Mouse (Mus musculus) kidney, adult 2 months (tissue): ENCODE results near the gene Gdpgp1. TPM values are rescaled to one million over a fixed set of nuclear protein-coding genes. Genes with fewer than 3 reads are reported as not detected.

Experiments
- DNase-seq: peaks from one replicate; pipeline ENCODE4 v3.0.0; 2021
- H3K27ac ChIP-seq: fragments of 200-500 bp; 2 replicates; pipeline ENCODE4 v1.5.1; 2012; ENCODE audit warnings: low read depth, low read length, control low read depth, inconsistent platforms; ENCODE audit not compliant: insufficient read depth
- H3K27me3 ChIP-seq: fragments of 200-500 bp; replicated peaks from 2 replicates; pipeline ENCODE4 v1.6.1; 2012; ENCODE audit warnings: mild to moderate bottlenecking, moderate library complexity, low read length, inconsistent platforms; ENCODE audit not compliant: control insufficient read depth, insufficient read depth
- H3K36me3 ChIP-seq: fragments of 200-500 bp; 2 replicates; pipeline ENCODE4 v1.6.1; 2012; ENCODE audit warnings: mild to moderate bottlenecking, moderate library complexity, low read length, inconsistent platforms; ENCODE audit not compliant: control insufficient read depth, insufficient read depth
- H3K4me1 ChIP-seq: fragments of 200-500 bp; 2 replicates; pipeline ENCODE4 v1.6.1; 2011; ENCODE audit warnings: low read length; ENCODE audit not compliant: control insufficient read depth, insufficient read depth
- H3K4me3 ChIP-seq: fragments of 200-500 bp; 2 replicates; pipeline ENCODE4 v1.5.1; 2011; ENCODE audit warnings: mild to moderate bottlenecking, low read depth, low read length, control low read depth; ENCODE audit not compliant: insufficient read depth
- CTCF ChIP-seq: fragments of 200-500 bp; conservative IDR thresholded peaks from 2 replicates; pipeline ENCODE4 v1.5.1; 2011; ENCODE audit warnings: low read depth, mild to moderate bottlenecking, control low read depth, low read length, moderate library complexity, mixed read lengths; ENCODE audit not compliant: insufficient read depth, insufficient read length
- POLR2A ChIP-seq: fragments of 200-500 bp; IDR thresholded peaks from one replicate; pipeline ENCODE4 v1.6.1; 2011; ENCODE audit warnings: low read depth, low read length, control low read depth
- WGBS: fragments of 180-500 bp; shearing (Covaris S2); methylation state at CpG from one replicate; pipeline ENCODE4 v1.1.7; 2018; 5-methylcytosine and 5-hydroxymethylcytosine counted together
- polyA plus RNA-seq: library from polyadenylated mRNA; depleted of rRNA; stranded (reverse); fragments of >200 nt; gene quantifications from 2 replicates; pipeline ENCODE4 v1.2.3, GENCODE M21; 2012

Gene Gdpgp1
- polyA plus RNA-seq, 1 experiment: 2.4 TPM

DNA sequence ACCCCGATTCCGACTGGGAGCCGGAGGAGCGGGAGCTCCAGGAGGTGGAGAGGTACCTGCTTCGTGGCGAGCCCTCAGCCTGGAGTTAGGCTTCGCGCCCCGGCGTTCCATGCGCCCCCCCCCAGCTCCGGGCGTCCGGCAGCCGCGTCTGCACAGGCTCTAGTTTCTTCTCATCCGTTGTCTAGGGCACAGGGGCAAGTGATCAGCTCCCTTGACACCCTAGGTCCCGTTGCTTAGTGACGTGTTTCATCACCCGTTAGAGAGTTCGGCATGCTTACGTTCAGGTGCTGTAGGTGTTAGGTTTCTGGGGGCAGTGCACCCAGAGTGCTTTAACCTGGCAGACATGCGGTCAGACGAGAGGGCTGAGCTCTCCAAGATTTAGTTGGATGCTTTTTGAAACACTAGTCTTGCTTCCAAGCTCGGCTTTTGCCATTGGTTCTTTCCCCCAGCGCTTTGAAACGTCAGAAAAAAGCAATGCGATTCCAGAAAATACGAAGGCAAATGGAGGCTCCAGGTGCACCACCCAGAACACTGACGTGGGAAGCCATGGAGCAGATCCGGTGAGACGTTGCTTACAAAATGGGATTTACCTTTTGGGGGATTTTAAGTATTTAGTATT, 28.8 kb downstream of the Gdpgp1 start:
- TF ChIP-seq CTCF (no peak), POLR2A (no peak)
- DNase-seq: no peak
- H3K4me3 ChIP-seq: peak overlapping the region; percentile 94
- WGBS: under 1% methylated on average over 32 of the region's 32 CpGs
- peaks cover 7% of the 10 kb centered on the region; the same call in 1 of the 2 replicates for H3K4me1 ChIP-seq
- no peaks in the 10 kb centered on the region for H3K36me3 ChIP-seq
- no peaks in the 10 kb centered on the region for H3K27me3 ChIP-seq
- H3K27ac ChIP-seq: peak overlapping the region; percentile 52

DNA sequence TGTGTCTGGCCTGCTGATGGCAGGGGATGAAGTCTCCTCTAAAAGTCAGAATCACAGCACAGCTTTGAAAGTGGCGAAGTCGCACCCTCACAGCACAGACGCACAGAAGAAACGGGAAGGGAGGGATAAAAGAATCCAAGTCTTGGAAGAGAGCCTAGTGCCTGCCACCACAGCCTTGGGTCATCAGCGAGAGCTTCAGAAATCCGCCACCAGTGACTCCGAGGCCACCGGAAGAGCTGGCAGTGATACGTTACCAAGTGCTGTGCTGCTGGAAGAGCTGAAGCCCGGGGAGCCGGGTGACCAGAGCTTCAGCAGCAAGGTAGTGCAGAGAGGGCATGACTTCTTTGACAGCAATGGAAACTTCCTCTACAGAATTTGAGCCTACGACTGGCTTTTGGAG, 31.9 kb downstream of the Gdpgp1 start:
- no peaks in the 10 kb centered on the region for H3K27me3 ChIP-seq
- no peak overlapping the region for H3K4me3 ChIP-seq
- no peaks in the 10 kb centered on the region for H3K36me3 ChIP-seq
- H3K27ac ChIP-seq: no peak overlapping the region
- no peak for DNase-seq
- H3K4me1 ChIP-seq: peaks cover 9% of the 10 kb centered on the region
- 86% methylated on average over 12 of the region's 12 CpGs for WGBS
- TF ChIP-seq POLR2A (no peak), CTCF (no peak)

- 91% methylated on average over 1 of the region's 1 CpGs for WGBS
- H3K27ac ChIP-seq: no peak overlapping the region
- no peaks in the 10 kb centered on the region for H3K27me3 ChIP-seq
- no peak overlapping the region for H3K4me3 ChIP-seq
- peaks cover 6% of the 10 kb centered on the region for H3K4me1 ChIP-seq
- H3K36me3 ChIP-seq: no peaks in the 10 kb centered on the region
- no peak for DNase-seq
- TF ChIP-seq POLR2A (no peak), CTCF (no peak)
Measured at GRCm38 (mm10) chr7:80267764-80268163, 35.1 kb downstream of the Gdpgp1 start.

- Histone ChIP-seq H3K27ac (peak within 1 kb of the TSS; percentile 92), H3K27me3 (no peaks in the 10 kb centered on the region), H3K4me1 (peaks cover 6% of the 10 kb centered on the region), H3K4me3 (peak within 1 kb of the TSS; percentile 99), H3K36me3 (no peaks in the 10 kb centered on the region)
- no peak for TF ChIP-seq POLR2A
- no peak for TF ChIP-seq CTCF
- WGBS: 4% methylated on average over 21 of the region's 21 CpGs
- peak; percentile 99 for DNase-seq
Measured at GRCm38 (mm10) chr7:80268897-80269750, 36.5 kb downstream of the Gdpgp1 start, which contains the start of gene Vps33b. Gene Vps33b (plus strand): TSS chr7:80269649.

GRCm38 (mm10) chr7:80269751-80270255, 37.1 kb downstream of the Gdpgp1 start:
- TF ChIP-seq CTCF: no peak
- H3K4me1 ChIP-seq: peaks cover 6% of the 10 kb centered on the region
- peak overlapping the region; percentile 46 for H3K27ac ChIP-seq
- H3K4me3 ChIP-seq: peak overlapping the region; percentile 99
- WGBS: under 1% methylated on average over 23 of the region's 23 CpGs
- DNase-seq: peak; percentile 56
- no peaks in the 10 kb centered on the region for H3K36me3 ChIP-seq
- H3K27me3 ChIP-seq: no peaks in the 10 kb centered on the region

GRCm38 (mm10) chr7:80273456-80273855, 40.8 kb downstream of the Gdpgp1 start:
- H3K27ac ChIP-seq: no peak overlapping the region
- 91% methylated on average over 2 of the region's 2 CpGs for WGBS
- no peak overlapping the region for H3K4me3 ChIP-seq
- TF ChIP-seq CTCF (no peak), POLR2A (no peak)
- DNase-seq: no peak
- peaks cover 2% of the 10 kb centered on the region; the same call in 1 of the 2 replicates for H3K36me3 ChIP-seq
- peaks cover 6% of the 10 kb centered on the region for H3K4me1 ChIP-seq
- H3K27me3 ChIP-seq: no peaks in the 10 kb centered on the region

GRCm38 (mm10) chr7:80276374-80276773, 43.7 kb downstream of the Gdpgp1 start:
- 99% methylated on average over 4 of the region's 4 CpGs for WGBS
- Histone ChIP-seq H3K4me3 (no peak overlapping the region), H3K4me1 (no peaks in the 10 kb centered on the region), H3K27ac (no peak overlapping the region), H3K27me3 (no peaks in the 10 kb centered on the region), H3K36me3 (peaks cover 5% of the 10 kb centered on the region)
- no peak for TF ChIP-seq POLR2A
- no peak for TF ChIP-seq CTCF
- no peak for DNase-seq
